Comparison of ENCODE assay signal across 9 mouse cellular contexts in the genomic region with DNA sequence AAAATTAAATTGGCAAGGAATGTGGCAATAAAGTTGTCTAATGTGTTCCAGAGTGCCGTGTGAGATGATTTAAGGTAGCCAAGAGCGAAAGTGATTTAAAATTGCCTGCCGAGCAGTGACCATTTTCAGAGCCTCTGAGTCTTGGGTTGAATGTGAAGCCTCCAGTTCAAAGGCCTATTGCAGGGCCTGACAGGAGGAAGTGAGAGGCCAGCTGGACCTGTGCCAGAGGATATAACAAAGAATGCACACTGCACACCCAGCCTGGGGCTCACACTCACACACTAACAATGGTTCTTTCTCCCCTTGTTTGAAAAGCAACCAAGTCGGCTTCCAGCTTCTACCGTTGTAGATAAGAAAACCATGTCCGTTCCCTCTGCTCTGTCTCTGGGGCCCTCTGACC.
DNase-seq lines count a peak whose midpoint lies in the region; ATAC-seq lines count a peak whose summit lies in the region.
"Had no signal": no experiment of that assay in that cellular context is flagged by ENCODE, and none has a peak within 500 bp of the region (broad histone marks: within the 10 kb centered on the region; RNA-seq: fewer than 3 reads in every experiment).

No protein-coding gene starts in this region.

- peak overlapping the region; percentile 47; the same call in 1 of the 2 replicates for H3K27ac ChIP-seq in hindbrain, embryonic 11.5 days (ENCODE audit: low read depth, low read length)
- H3K27ac ChIP-seq in neural tube, embryonic 15.5 days (replicated peaks): no peak overlapping the region

- no peak overlapping the region for H3K4me3 ChIP-seq in hindbrain, embryonic 11.5 days (ENCODE audit: low read depth, low read length)
- no peak overlapping the region for H3K4me3 ChIP-seq in neural tube, embryonic 15.5 days (replicated peaks)
- H3K4me3 ChIP-seq: megakaryocyte, embryonic 14.5 days had no signal

- no peaks in the 10 kb centered on the region for H3K27me3 ChIP-seq in hindbrain, embryonic 11.5 days (ENCODE audit: control insufficient read depth, insufficient read depth, low read length)
- H3K27me3 ChIP-seq in neural tube, embryonic 15.5 days (replicated peaks): no peaks in the 10 kb centered on the region
- H3K27me3 ChIP-seq: megakaryocyte, embryonic 14.5 days had no signal

- H3K36me3 ChIP-seq in hindbrain, embryonic 11.5 days (ENCODE audit: control insufficient read depth, insufficient read depth, low read length): no peaks in the 10 kb centered on the region
- H3K36me3 ChIP-seq in neural tube, embryonic 15.5 days: no peaks in the 10 kb centered on the region

- no peaks in the 10 kb centered on the region for H3K9me3 ChIP-seq in hindbrain, embryonic 11.5 days (ENCODE audit: control insufficient read depth, low read length)
- no peaks in the 10 kb centered on the region for H3K9me3 ChIP-seq in neural tube, embryonic 15.5 days (replicated peaks)

- ATAC-seq in hindbrain, embryonic 11.5 days (ENCODE audit: low FRiP score): no peak
- ATAC-seq in neural tube, embryonic 15.5 days (ENCODE audit: low FRiP score): no peak

- DNase-seq in gastrocnemius, postnatal 10 days: peak; percentile 20
- no peak for DNase-seq in gastrocnemius, postnatal 25 days
- DNase-seq in retina, postnatal 1 day: peak; percentile 90
- no peak for DNase-seq in retina, embryonic 14.5 days (ENCODE audit: low spot score)
- DNase-seq in hindbrain, embryonic 11.5 days (ENCODE audit: low spot score): peak; percentile 33
- peak; percentile 38 for DNase-seq in lung, postnatal 36 days
- no peak for DNase-seq in spleen, postnatal 4 days (ENCODE audit: low spot score in 2 of 2)

- no peak overlapping the region for H3K9ac ChIP-seq in hindbrain, embryonic 11.5 days (ENCODE audit: low read depth, low read length)
- H3K9ac ChIP-seq in neural tube, embryonic 15.5 days (replicated peaks): no peak overlapping the region

- no peak overlapping the region for H3K4me2 ChIP-seq in hindbrain, embryonic 11.5 days (replicated peaks; ENCODE audit: low read depth, low read length)
- no peak overlapping the region for H3K4me2 ChIP-seq in neural tube, embryonic 15.5 days

- H3K4me1 ChIP-seq in hindbrain, embryonic 11.5 days (replicated peaks; ENCODE audit: control insufficient read depth, insufficient read depth, low read length): no peaks in the 10 kb centered on the region; the same call in 1 of the 2 replicates
- H3K4me1 ChIP-seq in neural tube, embryonic 15.5 days: peaks cover 12% of the 10 kb centered on the region
- H3K4me1 ChIP-seq: megakaryocyte, embryonic 14.5 days had no signal

- WGBS in hindbrain, embryonic 11.5 days: 57% methylated on average over 6 of the region's 6 CpGs
- WGBS in neural tube, embryonic 15.5 days: 27% methylated on average over 6 of the region's 6 CpGs

Comparison
In these comparisons a context has a peak if more than half of its experiments do, and no peak if none do; other contexts are left out.
1. DNase-seq: peak in gastrocnemius, postnatal 10 days (single experiment), retina, postnatal 1 day (single experiment), hindbrain, embryonic 11.5 days (single experiment) and lung, postnatal 36 days (single experiment); none in gastrocnemius, postnatal 25 days (single experiment), retina, embryonic 14.5 days (single experiment) and spleen, postnatal 4 days (0 of 2).